Mouse (Mus musculus): ENCODE results near the gene Tnfsf15. TPM values are rescaled to one million over a fixed set of nuclear protein-coding genes. Genes with fewer than 3 reads are reported as not detected.

Gene Tnfsf15
- total and polyA plus RNA-seq, 3 experiments = 63.3 to 127 (median 93.9) TPM

DNA sequence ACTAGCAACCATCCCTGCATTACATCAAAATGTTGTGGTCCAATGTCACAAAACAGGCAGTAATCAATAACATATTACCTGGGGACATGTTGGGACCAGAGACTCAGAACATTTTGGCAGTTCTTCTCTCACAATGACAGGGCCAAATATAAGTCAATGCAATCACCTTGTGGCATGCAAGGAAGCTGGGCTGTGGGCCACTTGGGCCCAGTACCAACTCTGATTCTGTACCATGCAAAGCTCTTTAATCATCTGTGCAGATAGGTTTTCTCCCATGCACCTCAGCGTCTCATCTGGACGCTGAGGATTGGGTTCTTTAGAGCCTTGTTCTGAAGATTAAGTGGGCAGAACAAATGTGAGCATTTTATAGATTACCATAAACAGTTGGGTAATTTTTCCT lies 13.6 kb downstream of the Tnfsf15 start:
- TF ChIP-seq HCFC1 (IDR thresholded peaks at IDR 0.05; ENCODE audit: low read depth, low read length) (no peak), ZC3H11A (IDR thresholded peaks at IDR 0.05; ENCODE audit: low read depth, low read length) (no peak), EP300 (IDR thresholded peaks at IDR 0.05; ENCODE audit: low read length) (no peak), MYC (IDR thresholded peaks at IDR 0.05; ENCODE audit: low read depth, low read length) (no peak), MAX (IDR thresholded peaks at IDR 0.05; ENCODE audit: low read length) (no peak), JUN (IDR thresholded peaks at IDR 0.05; ENCODE audit: insufficient read depth, low read depth, low read length) (no peak), ZMIZ1 (IDR thresholded peaks at IDR 0.05; ENCODE audit: low read depth, low read length) (no peak), ZKSCAN1 (IDR thresholded peaks at IDR 0.05; ENCODE audit: borderline replicate concordance, low read depth, low read length) (no peak), UBTF (IDR thresholded peaks at IDR 0.05; ENCODE audit: low read depth, low read length) (no peak), ETS1 (conservative IDR thresholded peaks at IDR 0.05; ENCODE audit: low read depth, low read length) (no peak), POLR2AphosphoS2 (IDR thresholded peaks at IDR 0.05; ENCODE audit: low read depth, low read length) (no peak)
- Histone ChIP-seq H3K27ac (ENCODE audit: insufficient read depth, low read depth) (no peak overlapping the region), H3K79me2 (replicated peaks; ENCODE audit: control insufficient read depth, extremely low read depth, insufficient read depth, poor library complexity, severe bottlenecking) (peaks cover 4% of the 10 kb centered on the region; the same call in 1 of the 2 replicates), H3K4me3 (replicated peaks in 1 of 3; ENCODE audit: low read depth in 2 of 3, low read length in 2 of 3, poor library complexity in 1 of 3) (no peak overlapping the region), H3K9me3 (replicated peaks; ENCODE audit: low read length) (no peaks in the 10 kb centered on the region), H3K27me3 (replicated peaks) (no peaks in the 10 kb centered on the region), H3K4me2 (ENCODE audit: insufficient read depth, low read depth, poor library complexity, severe bottlenecking) (no peak overlapping the region), H3K4me1 (ENCODE audit: control insufficient read depth in 1 of 2, insufficient read depth in 2 of 2) (peaks cover 0 to 22% of the 10 kb centered on the region in 2 experiments; a peak in 2 of 4 replicates), H3K36me3 (replicated peaks in 1 of 2; ENCODE audit: control insufficient read depth in 1 of 2, insufficient read depth in 1 of 2, low read length in 1 of 2) (peaks cover 42 to 97% of the 10 kb centered on the region in 2 experiments), H3K9ac (ENCODE audit: insufficient read depth, low read depth) (no peak overlapping the region)
- in situ Hi-C loops (cut with MboI; ENCODE audit: low pct_ligation_motif_present, low pct_unique_long_range_greater_than_20kb, low sequenced_read_pairs) = no loop called here
- DNase-seq (ENCODE audit: extremely low read depth) = no peak
- dilution Hi-C loops (cut with MboI; ENCODE audit: extremely low pct_ligation_motif_present, extremely low pct_unique_long_range_greater_than_20kb, low sequenced_read_pairs) = no loop called here

DNA sequence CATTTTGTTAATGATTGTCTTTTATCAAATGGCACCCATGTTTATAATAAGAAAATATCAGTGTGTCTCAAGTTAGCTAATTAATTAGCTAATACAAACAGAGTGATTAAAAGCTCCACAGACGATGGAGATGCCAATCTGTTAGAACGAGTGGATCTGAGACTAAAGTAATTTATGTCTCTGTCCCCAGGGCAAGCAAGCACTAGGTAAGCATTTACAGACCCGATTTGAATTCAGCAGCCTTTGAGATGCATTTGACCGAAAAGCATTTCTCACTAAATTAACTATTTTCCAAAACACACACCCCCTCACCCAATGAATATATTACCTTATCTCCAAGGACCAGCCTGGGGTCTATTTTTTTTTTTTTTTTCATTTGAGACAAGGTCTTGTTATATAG lies 18.2 kb downstream of the Tnfsf15 start:
- no peak for DNase-seq (ENCODE audit: extremely low read depth)
- Histone ChIP-seq H3K9ac (ENCODE audit: insufficient read depth, low read depth) (no peak overlapping the region), H3K36me3 (replicated peaks in 1 of 2; ENCODE audit: control insufficient read depth in 1 of 2, insufficient read depth in 1 of 2, low read length in 1 of 2) (peaks cover 23 to 89% of the 10 kb centered on the region in 2 experiments), H3K4me2 (ENCODE audit: insufficient read depth, low read depth, poor library complexity, severe bottlenecking) (no peak overlapping the region), H3K27me3 (replicated peaks) (no peaks in the 10 kb centered on the region), H3K27ac (ENCODE audit: insufficient read depth, low read depth) (no peak overlapping the region), H3K9me3 (replicated peaks; ENCODE audit: low read length) (no peaks in the 10 kb centered on the region), H3K4me3 (replicated peaks in 1 of 3; ENCODE audit: low read depth in 2 of 3, low read length in 2 of 3, poor library complexity in 1 of 3) (no peak overlapping the region), H3K4me1 (ENCODE audit: control insufficient read depth in 1 of 2, insufficient read depth in 2 of 2) (peaks cover 0 to 4% of the 10 kb centered on the region in 2 experiments; a peak in 1 of 4 replicates), H3K79me2 (replicated peaks; ENCODE audit: control insufficient read depth, extremely low read depth, insufficient read depth, poor library complexity, severe bottlenecking) (no peaks in the 10 kb centered on the region)
- dilution Hi-C loops (cut with MboI; ENCODE audit: extremely low pct_ligation_motif_present, extremely low pct_unique_long_range_greater_than_20kb, low sequenced_read_pairs) = no loop called here
- TF ChIP-seq EP300 (IDR thresholded peaks at IDR 0.05; ENCODE audit: low read length) = no peak
- no peak for TF ChIP-seq MEF2A (IDR thresholded peaks at IDR 0.05; ENCODE audit: borderline replicate concordance, low read depth, low read length)
- no peak for TF ChIP-seq TBP (conservative IDR thresholded peaks at IDR 0.05; ENCODE audit: low read depth, low read length)
- no peak for TF ChIP-seq JUN (IDR thresholded peaks at IDR 0.05; ENCODE audit: insufficient read depth, low read depth, low read length)
- TF ChIP-seq SMC3 (IDR thresholded peaks at IDR 0.05; ENCODE audit: low read depth, low read length) = no peak
- no peak for TF ChIP-seq CHD2 (IDR thresholded peaks at IDR 0.05; ENCODE audit: low read length)
- TF ChIP-seq GABPA (IDR thresholded peaks at IDR 0.05; ENCODE audit: insufficient replicate concordance, low read depth, low read length) = no peak
- TF ChIP-seq ETS1 (conservative IDR thresholded peaks at IDR 0.05; ENCODE audit: low read depth, low read length) = no peak
- no peak for TF ChIP-seq RAD21 (IDR thresholded peaks at IDR 0.05; ENCODE audit: low read depth, low read length)
- TF ChIP-seq ZC3H11A (IDR thresholded peaks at IDR 0.05; ENCODE audit: low read depth, low read length) = no peak
- in situ Hi-C loops (cut with MboI; ENCODE audit: low pct_ligation_motif_present, low pct_unique_long_range_greater_than_20kb, low sequenced_read_pairs) = no loop called here

All from CH12.LX (cell line).